Mouse (Mus musculus): ENCODE measurements around the gene Bfsp2.

The Bfsp2 gene

GRCm38 (mm10) chr9:103480044-103480576 lies at the start of gene Bfsp2:
Gene Bfsp2, minus strand, starts transcription at chr9:103480420.
- no peak for DNase-seq (ENCODE audit: low read depth, low spot score)

GRCm38 (mm10) chr9:103525041-103525537 lies 44.9 kb upstream of the Bfsp2 start:
- no peak for DNase-seq (ENCODE audit: low read depth, low spot score)

GRCm38 (mm10) chr9:103524600-103524999 lies 44.4 kb upstream of the Bfsp2 start:
- DNase-seq (ENCODE audit: low read depth, low spot score), result no peak

GRCm38 (mm10) chr9:103523742-103524403 lies 43.7 kb upstream of the Bfsp2 start:
- DNase-seq (ENCODE audit: low read depth, low spot score), result no peak

GRCm38 (mm10) chr9:103523008-103523407 lies 42.8 kb upstream of the Bfsp2 start:
- no peak for DNase-seq (ENCODE audit: low read depth, low spot score)

GRCm38 (mm10) chr9:103513884-103514283 lies 33.7 kb upstream of the Bfsp2 start:
- DNase-seq (ENCODE audit: low read depth, low spot score), result no peak

GRCm38 (mm10) chr9:103512257-103512656 lies 32.0 kb upstream of the Bfsp2 start:
- no peak for DNase-seq (ENCODE audit: low read depth, low spot score)

- no peak for DNase-seq (ENCODE audit: low read depth, low spot score)
These were observed 26.9 kb upstream of the Bfsp2 start for GRCm38 (mm10) chr9:103506968-103507584.

- DNase-seq (ENCODE audit: low read depth, low spot score), result no peak
These were observed 24.8 kb upstream of the Bfsp2 start for GRCm38 (mm10) chr9:103505067-103505466.

- DNase-seq (ENCODE audit: low read depth, low spot score), result no peak
These were observed 24.4 kb upstream of the Bfsp2 start for GRCm38 (mm10) chr9:103504646-103505045.

- no peak for DNase-seq (ENCODE audit: low read depth, low spot score)
These were observed 23.5 kb upstream of the Bfsp2 start for GRCm38 (mm10) chr9:103503586-103504298.

- DNase-seq (ENCODE audit: low read depth, low spot score), result no peak
These were observed 22.4 kb upstream of the Bfsp2 start for GRCm38 (mm10) chr9:103502655-103503054.

- peak; percentile 87 for DNase-seq (ENCODE audit: low read depth, low spot score)
These were observed 21.7 kb upstream of the Bfsp2 start for GRCm38 (mm10) chr9:103501861-103502364.

GRCm38 (mm10) chr9:103499366-103499765 lies 19.1 kb upstream of the Bfsp2 start:
- DNase-seq (ENCODE audit: low read depth, low spot score), result no peak

GRCm38 (mm10) chr9:103498699-103499098 lies 18.5 kb upstream of the Bfsp2 start:
- DNase-seq (ENCODE audit: low read depth, low spot score), result no peak

GRCm38 (mm10) chr9:103495391-103495790 lies 15.2 kb upstream of the Bfsp2 start:
- no peak for DNase-seq (ENCODE audit: low read depth, low spot score)

- DNase-seq (ENCODE audit: low read depth, low spot score), result peak; percentile 59
These were observed 14.3 kb upstream of the Bfsp2 start for GRCm38 (mm10) chr9:103494346-103495020.

GRCm38 (mm10) chr9:103491985-103492384 lies 11.8 kb upstream of the Bfsp2 start:
- no peak for DNase-seq (ENCODE audit: low read depth, low spot score)

- no peak for DNase-seq (ENCODE audit: low read depth, low spot score)
These were observed 10.2 kb upstream of the Bfsp2 start for GRCm38 (mm10) chr9:103490439-103490838.

- DNase-seq (ENCODE audit: low read depth, low spot score), result no peak
These were observed 9.7 kb upstream of the Bfsp2 start for GRCm38 (mm10) chr9:103489883-103490282.

- DNase-seq (ENCODE audit: low read depth, low spot score), result no peak
These were observed 8.9 kb upstream of the Bfsp2 start for GRCm38 (mm10) chr9:103489096-103489495.

GRCm38 (mm10) chr9:103486262-103486661 lies 6.0 kb upstream of the Bfsp2 start:
- DNase-seq (ENCODE audit: low read depth, low spot score), result no peak

Data from telencephalon, adult 2 months (tissue).